Mouse (Mus musculus): ENCODE data around the gene Gnb2. TPM values are rescaled to one million over a fixed set of nuclear protein-coding genes. Genes with fewer than 3 reads are reported as not detected.

The Gnb2 gene
- total RNA-seq, 2 experiments from 2014 or later, result 193 to 251 TPM

GRCm38 (mm10) chr5:137521861-137522260, 11.4 kb downstream of the Gnb2 start:
- ATAC-seq (replicated peaks; ENCODE audit: poor library complexity), result no peak

- ATAC-seq (replicated peaks; ENCODE audit: poor library complexity), result no peak
These were observed 13.4 kb downstream of the Gnb2 start for GRCm38 (mm10) chr5:137519691-137520550.

- ATAC-seq (replicated peaks; ENCODE audit: poor library complexity), result peak; percentile 76
These were observed 14.9 kb downstream of the Gnb2 start, which contains the start of gene Gigyf1 for GRCm38 (mm10) chr5:137518436-137518835. TSS of gene Gigyf1 (plus strand) at chr5:137518548.

GRCm38 (mm10) chr5:137514811-137515210, 18.5 kb downstream of the Gnb2 start:
- no peak for ATAC-seq (replicated peaks; ENCODE audit: poor library complexity)

GRCm38 (mm10) chr5:137513951-137514721, 19.2 kb downstream of the Gnb2 start:
- ATAC-seq (replicated peaks; ENCODE audit: poor library complexity), result no peak

GRCm38 (mm10) chr5:137512847-137513794, 20.2 kb downstream of the Gnb2 start:
- peak; percentile 39; the same call in 1 of the 2 replicates for ATAC-seq (replicated peaks; ENCODE audit: poor library complexity)

- no peak for ATAC-seq (replicated peaks; ENCODE audit: poor library complexity)
These were observed 21.6 kb downstream of the Gnb2 start for GRCm38 (mm10) chr5:137511706-137512105.

- ATAC-seq (replicated peaks; ENCODE audit: poor library complexity), result peak; percentile 29
These were observed 22.5 kb downstream of the Gnb2 start for GRCm38 (mm10) chr5:137510573-137511390.

GRCm38 (mm10) chr5:137510014-137510501, 23.3 kb downstream of the Gnb2 start:
- ATAC-seq (replicated peaks; ENCODE audit: poor library complexity), result peak; percentile 65

GRCm38 (mm10) chr5:137504041-137504440, 29.3 kb downstream of the Gnb2 start:
- no peak for ATAC-seq (replicated peaks; ENCODE audit: poor library complexity)

- peak; percentile 78 for ATAC-seq (replicated peaks; ENCODE audit: poor library complexity)
These were observed 30.6 kb downstream of the Gnb2 start for GRCm38 (mm10) chr5:137502667-137503110.

- peak; percentile 81 for ATAC-seq (replicated peaks; ENCODE audit: poor library complexity)
These were observed 31.3 kb downstream of the Gnb2 start, which contains the start of gene Pop7 for GRCm38 (mm10) chr5:137501709-137502666. TSS of gene Pop7 (minus strand) at chr5:137502518.

GRCm38 (mm10) chr5:137500186-137500585, 33.1 kb downstream of the Gnb2 start:
- no peak for ATAC-seq (replicated peaks; ENCODE audit: poor library complexity)

GRCm38 (mm10) chr5:137493831-137494230, 39.5 kb downstream of the Gnb2 start:
- no peak for ATAC-seq (replicated peaks; ENCODE audit: poor library complexity)

GRCm38 (mm10) chr5:137491559-137491958, 41.8 kb downstream of the Gnb2 start:
- no peak for ATAC-seq (replicated peaks; ENCODE audit: poor library complexity)

GRCm38 (mm10) chr5:137487616-137488015, 45.7 kb downstream of the Gnb2 start:
- ATAC-seq (replicated peaks; ENCODE audit: poor library complexity), result no peak

- ATAC-seq (replicated peaks; ENCODE audit: poor library complexity), result no peak
These were observed 47.5 kb downstream of the Gnb2 start for GRCm38 (mm10) chr5:137485851-137486155.

GRCm38 (mm10) chr5:137485071-137485850, 48.0 kb downstream of the Gnb2 start:
- ATAC-seq (replicated peaks; ENCODE audit: poor library complexity), result no peak

Measured in megakaryocyte progenitor cell, adult 5-6 weeks (primary cell).